Mouse (Mus musculus) ovary, postnatal 14 days (tissue): ENCODE measurements at regions not wholly inside any gene's neighbourhood (a gene's known extent, or its start where the extent isn't known, plus 50 kb on each side); places are given as distances from the start of the nearest gene placed in this dataset.

Experiments
- DNase-seq: peaks from one replicate; pipeline ENCODE4 v3.0.0; 2022; ENCODE audit warnings: low spot score

DNA sequence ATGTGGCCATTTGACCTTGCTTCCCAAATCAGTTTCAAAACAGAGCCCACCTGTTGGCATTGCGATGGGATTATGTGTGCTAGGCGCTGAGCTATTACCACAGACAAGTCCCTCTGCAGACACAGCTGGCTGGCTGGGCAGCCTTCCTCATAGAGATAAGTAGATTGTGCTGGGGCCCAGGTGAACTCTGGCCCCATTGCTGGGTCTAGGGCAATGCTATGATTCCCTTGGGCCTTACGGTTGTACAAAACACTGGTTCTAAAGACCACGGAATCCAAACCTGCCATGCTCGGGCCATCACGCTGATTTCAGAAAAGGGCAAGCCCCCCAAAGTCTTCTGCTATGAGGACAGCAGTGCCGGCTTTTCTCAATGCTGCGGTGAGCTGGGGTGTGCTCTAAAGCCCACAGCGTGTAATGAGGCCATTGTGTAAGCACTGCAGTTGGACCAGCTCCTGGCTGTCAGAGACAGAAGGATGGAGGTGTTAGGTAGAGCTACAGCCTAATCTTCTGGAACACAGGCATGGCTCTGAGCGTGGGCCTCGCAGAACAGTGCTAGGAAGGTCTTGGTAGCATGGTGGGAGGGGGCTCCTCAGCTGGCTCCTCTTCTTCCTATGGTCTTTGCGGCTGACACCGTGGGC lies 51.2 kb upstream of the Pitx1 start:
- no peak for DNase-seq
